Mouse (Mus musculus) left cerebral cortex, adult 9 months (tissue): ENCODE results near the gene Tbl1x.
"Not testable (repeated sequence)": the region's sequence is repeated elsewhere in the genome, so short reads cannot be mapped to it uniquely, and the experiment has no call there.

Experiments
- DNase-seq, 2 experiments: peaks; one replicate each; pipeline ENCODE4 v3.0.0; 2022; ENCODE audit warnings: low spot score in 2 of 2

Gene Tbl1x

GRCm38 (mm10) chrX:77510371-77511300 lies at the start of gene Tbl1x:
Tbl1x (plus strand) TSS chrX:77511013.
- DNase-seq, result peak in 1 of 2 experiments; percentile 42

GRCm38 (mm10) chrX:77469216-77469615 lies 41.6 kb upstream of the Tbl1x start:
- no peak for DNase-seq

- no peak for DNase-seq
Observed at GRCm38 (mm10) chrX:77472858-77473257, 38.0 kb upstream of the Tbl1x start.

- no peak for DNase-seq
Observed at GRCm38 (mm10) chrX:77473511-77473910, 37.3 kb upstream of the Tbl1x start.

- no peak for DNase-seq
Observed at GRCm38 (mm10) chrX:77474551-77474950, 36.3 kb upstream of the Tbl1x start.

- DNase-seq, result no peak
Observed at GRCm38 (mm10) chrX:77477526-77477925, 33.3 kb upstream of the Tbl1x start.

- DNase-seq, result peak in 1 of 2 experiments; percentile 7
Observed at GRCm38 (mm10) chrX:77487922-77488799, 22.7 kb upstream of the Tbl1x start.

- no peak for DNase-seq
Observed at GRCm38 (mm10) chrX:77490127-77490526, 20.7 kb upstream of the Tbl1x start.

GRCm38 (mm10) chrX:77509149-77509548 lies 1.7 kb upstream of the Tbl1x start:
- DNase-seq, result peak; percentile 58 to 79

GRCm38 (mm10) chrX:77509776-77510175 lies 1.0 kb upstream of the Tbl1x start:
- DNase-seq, result no peak

GRCm38 (mm10) chrX:77511301-77511993 lies 634 bp downstream of the Tbl1x start:
- peak in 1 of 2 experiments; percentile 17 for DNase-seq

- DNase-seq, result no peak
Observed at GRCm38 (mm10) chrX:77511994-77512485, 1.2 kb downstream of the Tbl1x start.

- DNase-seq, result no peak
Observed at GRCm38 (mm10) chrX:77517274-77518085, 6.7 kb downstream of the Tbl1x start.

GRCm38 (mm10) chrX:77518929-77519328 lies 8.1 kb downstream of the Tbl1x start:
- DNase-seq, result no peak

GRCm38 (mm10) chrX:77522842-77523375 lies 12.1 kb downstream of the Tbl1x start:
- no peak for DNase-seq

GRCm38 (mm10) chrX:77525179-77525578 lies 14.4 kb downstream of the Tbl1x start:
- DNase-seq, result no peak

- DNase-seq, result no peak
Observed at GRCm38 (mm10) chrX:77528401-77528800, 17.6 kb downstream of the Tbl1x start.

- no peak for DNase-seq
Observed at GRCm38 (mm10) chrX:77530997-77531396, 20.2 kb downstream of the Tbl1x start.

GRCm38 (mm10) chrX:77533922-77534321 lies 23.1 kb downstream of the Tbl1x start:
- DNase-seq, result no peak

GRCm38 (mm10) chrX:77539770-77540169 lies 29.0 kb downstream of the Tbl1x start:
- not testable (repeated sequence) for DNase-seq
